Mouse (Mus musculus) small intestine, adult 2 months (tissue): ENCODE results near the gene Slc7a11. TPM values are rescaled to one million over a fixed set of nuclear protein-coding genes. Genes with fewer than 3 reads are reported as not detected.

Source experiments
- H3K27ac ChIP-seq: fragments of 200-500 bp; 2 replicates; pipeline ENCODE4 v1.5.1; 2012; ENCODE audit warnings: low read depth, low read length, control low read depth, inconsistent platforms; ENCODE audit not compliant: insufficient read depth
- H3K27me3 ChIP-seq: fragments of 200-500 bp; 2 replicates; pipeline ENCODE4 v1.6.1; 2012; ENCODE audit warnings: mild to moderate bottlenecking, moderate library complexity, low read length, inconsistent platforms; ENCODE audit not compliant: control insufficient read depth, insufficient read depth
- H3K36me3 ChIP-seq: fragments of 200-500 bp; 2 replicates; pipeline ENCODE4 v1.6.1; 2012; ENCODE audit warnings: mild to moderate bottlenecking, low read length, control low read depth, inconsistent platforms; ENCODE audit not compliant: control insufficient read depth, insufficient read depth
- H3K4me1 ChIP-seq: fragments of 200-500 bp; 2 replicates; pipeline ENCODE4 v1.6.1; 2012; ENCODE audit warnings: low read length, inconsistent platforms, mixed read lengths; ENCODE audit not compliant: control insufficient read depth, insufficient read depth, insufficient read length
- H3K4me3 ChIP-seq: fragments of 200-500 bp; 2 replicates; pipeline ENCODE4 v1.5.1; 2012; ENCODE audit warnings: low read depth, mild to moderate bottlenecking, control low read depth, inconsistent platforms, low read length, moderate library complexity
- CTCF ChIP-seq: fragments of 200-500 bp; IDR thresholded peaks from 2 replicates; pipeline ENCODE4 v1.5.1; 2012; ENCODE audit warnings: low read depth, mild to moderate bottlenecking, control low read depth, inconsistent platforms, low read length, moderate library complexity, mixed read lengths; ENCODE audit not compliant: insufficient replicate concordance, insufficient read length; ENCODE audit errors: extremely low read depth
- POLR2A ChIP-seq: fragments of 200-500 bp; IDR thresholded peaks from 2 replicates; pipeline ENCODE4 v1.6.1; 2012; ENCODE audit warnings: low read depth, mild to moderate bottlenecking, control low read depth, inconsistent platforms, low read length, moderate library complexity
- WGBS: fragments of 180-500 bp; shearing (Covaris S2); methylation state at CpG from one replicate; pipeline ENCODE4 v1.1.7; 2018; 5-methylcytosine and 5-hydroxymethylcytosine counted together
- polyA plus RNA-seq: library from polyadenylated mRNA; depleted of rRNA; stranded (reverse); fragments of >200 nt; gene quantifications from 2 replicates; pipeline ENCODE4 v1.2.3, GENCODE M21; 2012

The Slc7a11 gene
- polyA plus RNA-seq, 1 experiment, result 0.27 TPM

- TF ChIP-seq POLR2A (no peak), CTCF (no peak)
- Histone ChIP-seq H3K27me3 (no peaks in the 10 kb centered on the region), H3K27ac (no peak overlapping the region), H3K4me1 (no peaks in the 10 kb centered on the region), H3K36me3 (no peaks in the 10 kb centered on the region), H3K4me3 (no peak overlapping the region)
- 88% methylated on average over 1 of the region's 1 CpGs for WGBS
Observed at GRCm38 (mm10) chr3:50344411-50344810, 99.0 kb downstream of the Slc7a11 start.

DNA sequence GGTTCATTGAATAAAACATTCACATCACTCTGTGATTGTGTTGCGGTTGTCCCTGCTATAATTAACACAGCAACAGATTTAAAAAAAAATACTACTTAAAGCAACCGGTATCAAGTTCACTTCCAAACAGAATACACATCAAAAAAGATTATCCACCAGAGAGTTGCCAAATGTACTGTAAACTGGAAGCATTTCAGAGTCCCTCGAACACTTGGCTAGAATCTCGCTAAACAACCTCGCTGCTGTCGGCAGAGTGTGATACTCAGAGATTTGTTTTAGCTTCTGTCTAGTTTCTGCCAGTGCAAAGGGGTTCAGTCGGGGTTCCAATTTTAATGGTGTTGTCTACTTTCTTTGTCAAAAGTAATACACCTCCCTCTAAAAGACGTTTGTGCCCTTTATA, 118.9 kb downstream of the Slc7a11 start:
- H3K27ac ChIP-seq, result no peak overlapping the region
- no peaks in the 10 kb centered on the region for H3K36me3 ChIP-seq
- no peak overlapping the region for H3K4me3 ChIP-seq
- H3K27me3 ChIP-seq, result no peaks in the 10 kb centered on the region
- TF ChIP-seq CTCF, result no peak
- no peak for TF ChIP-seq POLR2A
- 71% methylated on average over 8 of the region's 8 CpGs for WGBS
- no peaks in the 10 kb centered on the region for H3K4me1 ChIP-seq

GRCm38 (mm10) chr3:50323881-50324280, 119.5 kb downstream of the Slc7a11 start:
- WGBS, result 92% methylated on average over 7 of the region's 7 CpGs

GRCm38 (mm10) chr3:50320862-50321261, 122.6 kb downstream of the Slc7a11 start:
- H3K36me3 ChIP-seq, result no peaks in the 10 kb centered on the region
- no peak overlapping the region for H3K4me3 ChIP-seq
- WGBS, result 77% methylated on average over 2 of the region's 2 CpGs
- TF ChIP-seq CTCF, result no peak
- no peaks in the 10 kb centered on the region for H3K27me3 ChIP-seq
- H3K4me1 ChIP-seq, result no peaks in the 10 kb centered on the region
- no peak overlapping the region for H3K27ac ChIP-seq

More at GRCm38 (mm10) chr3:50323881-50324280, 119.5 kb downstream of the Slc7a11 start:
- no peaks in the 10 kb centered on the region for H3K36me3 ChIP-seq
- H3K27ac ChIP-seq, result no peak overlapping the region
- TF ChIP-seq CTCF (no peak), POLR2A (no peak)
- H3K27me3 ChIP-seq, result no peaks in the 10 kb centered on the region
- H3K4me3 ChIP-seq, result no peak overlapping the region
- no peaks in the 10 kb centered on the region for H3K4me1 ChIP-seq

DNA sequence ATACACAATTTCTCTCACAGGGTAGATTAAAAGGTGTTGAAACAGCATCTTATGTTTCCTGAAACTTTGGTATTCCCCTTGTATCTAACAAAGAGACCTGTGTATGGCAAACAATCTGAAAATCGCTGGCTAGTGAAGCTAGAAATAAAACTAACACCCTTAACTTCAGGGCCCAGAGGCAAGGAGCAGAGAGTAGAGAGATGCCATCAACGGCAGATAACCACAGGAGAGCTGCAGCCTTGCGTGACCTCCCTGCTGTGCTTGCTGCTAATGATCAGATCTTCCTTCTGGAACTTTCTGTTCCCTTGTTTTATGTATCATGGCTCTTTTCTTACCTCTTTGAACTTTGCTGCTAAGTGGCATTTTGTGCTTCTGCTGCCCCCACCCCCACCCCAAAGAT, 125.3 kb downstream of the Slc7a11 start:
- Histone ChIP-seq H3K27me3 (no peaks in the 10 kb centered on the region), H3K36me3 (no peaks in the 10 kb centered on the region), H3K4me3 (no peak overlapping the region), H3K27ac (no peak overlapping the region), H3K4me1 (no peaks in the 10 kb centered on the region)
- WGBS, result 57% methylated on average over 3 of the region's 3 CpGs
- TF ChIP-seq POLR2A, result no peak

DNA sequence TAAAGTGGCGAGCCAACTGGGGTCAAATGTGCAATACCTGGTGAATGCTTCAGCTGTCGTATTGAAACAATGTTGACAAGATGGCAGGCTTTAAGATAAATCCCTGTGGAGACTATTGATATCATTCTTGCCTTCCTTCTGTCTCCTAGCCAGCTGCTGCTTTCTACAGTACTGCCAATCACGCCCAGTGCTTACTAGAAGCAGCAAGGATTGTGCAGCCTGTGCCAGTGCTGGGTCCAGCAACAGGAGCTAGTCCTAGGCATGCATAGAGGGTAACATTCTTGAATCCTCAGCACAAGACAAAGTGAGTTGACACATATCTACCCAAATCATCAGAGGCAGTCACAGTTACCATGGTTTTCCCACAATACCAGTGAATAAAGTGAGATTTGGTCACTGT, 129.6 kb downstream of the Slc7a11 start:
- TF ChIP-seq CTCF (no peak), POLR2A (no peak)
- WGBS, result 82% methylated on average over 3 of the region's 3 CpGs
- Histone ChIP-seq H3K4me3 (no peak overlapping the region), H3K4me1 (no peaks in the 10 kb centered on the region), H3K36me3 (no peaks in the 10 kb centered on the region), H3K27me3 (no peaks in the 10 kb centered on the region), H3K27ac (no peak overlapping the region)

GRCm38 (mm10) chr3:50307339-50308327, 135.8 kb downstream of the Slc7a11 start:
- Histone ChIP-seq H3K4me1 (peaks cover under 1% of the 10 kb centered on the region; the same call in 1 of the 2 replicates), H3K27ac (no peak overlapping the region), H3K4me3 (no peak overlapping the region), H3K36me3 (no peaks in the 10 kb centered on the region), H3K27me3 (no peaks in the 10 kb centered on the region)
- WGBS, result 76% methylated on average over 14 of the region's 14 CpGs
- no peak for TF ChIP-seq CTCF
- TF ChIP-seq POLR2A, result no peak
